Mouse (Mus musculus) ES-E14 (cell line): ENCODE measurements at regions not wholly inside any gene's neighbourhood (a gene's known extent, or its start where the extent isn't known, plus 50 kb on each side); places are given as distances from the start of the nearest gene placed in this dataset.

Source experiments
- HCFC1 ChIP-seq: IDR thresholded peaks from 2 replicates; pipeline ENCODE4 v1.6.1; 2012; ENCODE audit warnings: low read length, inconsistent platforms, borderline replicate concordance; ENCODE audit not compliant: insufficient read depth
- MAFK ChIP-seq: IDR thresholded peaks from 2 replicates; pipeline ENCODE4 v1.6.1; 2014; ENCODE audit warnings: mild to moderate bottlenecking, low read depth, low read length, inconsistent platforms; ENCODE audit not compliant: insufficient read depth
- ZNF384 ChIP-seq: IDR thresholded peaks from 2 replicates; pipeline ENCODE4 v1.6.1; 2012; ENCODE audit warnings: low read depth, low read length, inconsistent platforms

GRCm38 (mm10) chr17:47306027-47306761 is 62.5 kb upstream of the Mrps10 start:
- TF ChIP-seq ZNF384 (no peak), MAFK (no peak), HCFC1 (no peak)
